Mouse (Mus musculus) fat pad, adult 2 months (tissue): ENCODE measurements around the gene Kctd20.
"Not testable (repeated sequence)": the region's sequence is repeated elsewhere in the genome, so short reads cannot be mapped to it uniquely, and the experiment has no call there.

Experiments
- DNase-seq: peaks from one replicate; pipeline ENCODE4 v3.0.0-alpha.2; 2011; ENCODE audit warnings: low read depth, low spot score; ENCODE audit errors: extremely low read depth

Gene Kctd20

DNA sequence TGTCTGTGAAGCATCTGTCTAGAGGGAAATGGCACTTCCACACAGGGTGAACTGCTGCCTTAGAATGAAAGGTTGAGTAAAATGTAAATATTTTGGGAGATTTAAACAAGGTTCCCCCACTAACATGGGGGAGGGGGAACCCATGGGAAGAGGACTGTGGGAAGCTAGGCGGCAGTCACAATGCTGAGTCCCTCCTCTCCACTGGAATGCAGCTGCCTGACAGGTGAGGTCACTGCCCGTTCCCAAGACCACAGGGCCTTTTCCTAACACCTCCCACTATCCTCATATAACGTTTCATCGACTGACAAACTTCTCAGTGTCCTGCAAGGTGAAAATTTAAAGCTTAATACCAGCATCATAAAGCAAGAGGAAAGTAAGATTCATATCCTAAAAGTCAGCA is 30.8 kb downstream of the Kctd20 start:
- no peak for DNase-seq

DNA sequence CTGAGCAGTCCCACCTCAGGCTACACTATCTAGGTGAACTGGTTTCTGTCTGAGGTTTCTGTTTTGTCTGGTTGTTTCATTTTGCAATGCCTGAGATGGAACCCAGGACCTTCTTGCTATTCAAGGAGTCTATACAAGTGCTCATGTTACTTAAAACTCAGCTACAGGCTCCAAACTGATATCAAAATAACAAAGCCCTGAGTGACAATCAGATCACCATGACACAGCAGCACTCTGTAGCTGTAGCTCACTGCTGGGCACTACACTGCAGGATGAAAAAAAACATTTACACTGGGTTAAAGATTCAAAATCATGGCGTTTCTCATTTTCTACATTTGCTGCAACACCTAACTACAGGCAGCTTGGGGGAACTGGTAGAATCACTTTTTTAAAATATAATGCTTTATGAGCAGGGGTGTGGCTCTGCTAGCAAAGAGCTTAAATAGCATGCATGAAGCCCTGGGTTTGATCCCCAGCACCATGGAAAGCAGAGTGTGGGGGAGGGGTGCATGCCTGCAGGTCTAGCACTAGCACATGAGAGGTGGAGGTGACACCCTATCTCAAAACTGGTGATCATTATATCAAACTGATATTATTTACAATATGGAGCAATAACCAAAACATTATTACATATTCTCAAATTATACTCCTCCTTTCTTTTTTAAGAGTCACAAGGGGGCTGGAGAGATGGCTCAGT is 33.1 kb downstream of the Kctd20 start:
- DNase-seq, result no peak

DNA sequence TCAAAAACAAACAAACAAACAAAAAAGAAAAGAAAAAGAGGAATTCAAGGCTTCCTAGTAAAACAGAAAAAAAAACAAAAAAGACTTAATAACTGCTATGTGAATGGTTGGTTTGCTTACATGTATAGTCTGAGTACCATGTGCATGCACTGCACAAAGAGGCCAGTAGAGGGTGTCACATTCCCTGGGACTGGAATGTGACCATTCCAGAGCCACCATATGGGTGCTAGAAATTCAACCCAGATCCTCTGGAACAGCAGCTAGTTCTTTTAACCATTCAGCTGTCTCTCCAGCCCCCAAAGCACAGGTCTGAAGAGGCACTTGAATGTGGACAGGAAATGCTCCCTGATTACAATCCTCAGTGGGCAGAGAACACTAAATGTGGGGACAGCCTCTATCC is 35.1 kb downstream of the Kctd20 start:
- DNase-seq, result no peak

DNA sequence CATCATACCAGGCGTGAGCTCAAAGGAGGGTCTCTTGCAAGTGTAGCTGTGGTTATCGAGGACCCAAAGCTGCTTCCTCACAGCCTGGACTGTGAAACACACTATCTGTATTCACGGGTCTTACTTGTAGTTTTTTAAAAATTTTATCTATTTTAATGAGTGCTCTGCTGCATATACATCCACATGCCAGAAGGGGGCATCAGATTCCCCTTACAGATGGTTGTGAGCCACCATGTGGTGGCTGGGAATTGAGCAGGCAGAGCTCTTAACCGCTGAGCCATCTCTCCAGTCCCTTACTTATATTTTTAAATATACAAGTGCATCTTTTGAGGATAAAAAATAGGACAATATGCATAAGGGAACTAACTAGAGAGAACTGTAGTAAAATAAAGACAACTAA is 36.0 kb downstream of the Kctd20 start:
- no peak for DNase-seq

DNA sequence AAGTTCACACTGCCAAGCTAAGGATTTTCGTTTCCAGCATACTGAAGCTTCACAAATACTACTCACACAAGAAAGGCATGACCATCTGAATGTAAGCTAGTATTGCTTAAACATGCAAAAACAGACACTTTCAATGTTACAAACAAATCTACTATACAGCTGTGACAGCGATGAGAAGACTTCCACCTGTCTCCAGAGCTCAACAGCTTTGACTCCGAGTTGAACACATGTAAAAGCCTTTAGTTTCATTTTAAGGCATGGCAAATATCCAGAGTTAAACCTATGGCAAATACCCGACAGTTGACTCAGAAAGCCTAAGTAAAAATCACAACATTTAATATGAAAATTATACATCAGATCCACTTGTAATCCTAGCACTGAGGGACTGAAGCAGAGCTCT is 36.5 kb downstream of the Kctd20 start:
- no peak for DNase-seq

DNA sequence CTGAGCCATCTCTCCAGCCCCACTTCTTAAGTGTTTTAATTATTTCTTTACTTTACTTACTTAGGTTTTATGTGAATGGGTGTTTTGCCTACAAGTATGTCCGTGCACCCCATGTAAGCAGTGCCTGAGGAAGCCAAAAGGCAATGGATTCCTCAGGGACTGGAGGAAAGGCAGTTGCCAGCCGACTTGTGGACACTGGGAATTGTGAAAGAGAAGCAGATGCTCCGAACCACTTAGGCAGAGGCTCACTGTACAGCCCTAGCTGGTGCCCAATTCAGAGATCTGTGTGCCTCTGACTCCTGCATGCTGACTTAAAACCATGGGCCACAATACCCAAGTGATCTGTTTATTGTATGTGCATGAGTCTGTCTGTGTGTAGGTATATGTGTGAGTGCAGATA is 37.2 kb downstream of the Kctd20 start:
- no peak for DNase-seq

DNA sequence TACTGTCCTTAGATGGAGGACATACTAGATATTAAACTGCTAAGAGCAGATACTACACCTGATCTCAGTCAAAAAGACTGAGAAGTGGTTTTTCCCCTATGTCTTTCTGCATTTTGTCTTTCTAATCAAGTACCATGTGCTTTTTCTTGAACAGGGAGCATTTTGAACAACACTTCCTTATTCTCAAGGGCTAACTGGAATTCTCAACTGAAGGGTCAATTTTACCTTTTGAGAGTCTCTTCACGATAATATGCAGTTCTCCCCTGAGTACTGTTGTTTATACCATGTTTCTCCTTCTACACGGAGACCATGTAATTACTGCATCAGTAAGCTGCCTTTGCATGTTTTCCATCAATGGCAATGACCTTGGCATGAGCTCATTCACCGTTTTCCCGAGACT is 38.3 kb downstream of the Kctd20 start:
- no peak for DNase-seq

DNA sequence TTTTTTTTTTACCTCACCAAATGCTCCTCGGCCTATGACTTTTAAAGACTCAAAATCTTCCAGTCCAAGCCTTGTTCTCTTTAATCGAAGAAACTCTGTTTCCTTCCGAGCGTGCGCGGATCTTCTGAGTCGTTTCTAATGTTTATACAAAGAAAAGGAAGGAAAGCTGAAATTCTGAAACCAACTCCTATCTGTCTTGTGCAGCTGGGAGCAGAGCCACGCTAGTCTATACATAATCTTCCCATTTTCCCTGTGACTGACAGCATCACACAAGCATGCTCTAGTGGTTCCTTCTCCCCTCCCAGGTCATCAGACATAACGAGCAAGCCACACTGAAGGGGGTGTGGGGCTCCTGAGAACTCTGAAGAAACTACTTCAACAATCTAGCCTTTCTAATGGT is 39.5 kb downstream of the Kctd20 start:
- no peak for DNase-seq

DNA sequence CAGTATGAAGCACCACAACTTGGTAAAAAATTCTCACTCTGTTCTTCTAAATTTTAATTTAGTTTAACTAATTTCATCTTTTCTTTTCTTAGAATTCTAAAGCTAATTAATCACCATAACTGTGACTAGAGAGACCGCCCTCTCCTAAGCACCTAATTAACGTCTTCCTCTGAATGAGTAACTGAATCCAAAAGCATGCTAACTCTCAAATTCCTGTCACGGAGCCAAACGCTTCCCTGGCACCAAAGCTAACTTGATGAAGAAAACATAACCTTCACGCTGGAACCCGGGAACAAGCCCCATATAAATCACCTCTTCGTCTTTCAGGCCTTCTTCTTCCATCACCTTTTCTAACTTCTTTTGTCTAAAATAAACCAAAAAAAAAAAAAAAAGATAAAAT is 40.4 kb downstream of the Kctd20 start:
- DNase-seq, result no peak

DNA sequence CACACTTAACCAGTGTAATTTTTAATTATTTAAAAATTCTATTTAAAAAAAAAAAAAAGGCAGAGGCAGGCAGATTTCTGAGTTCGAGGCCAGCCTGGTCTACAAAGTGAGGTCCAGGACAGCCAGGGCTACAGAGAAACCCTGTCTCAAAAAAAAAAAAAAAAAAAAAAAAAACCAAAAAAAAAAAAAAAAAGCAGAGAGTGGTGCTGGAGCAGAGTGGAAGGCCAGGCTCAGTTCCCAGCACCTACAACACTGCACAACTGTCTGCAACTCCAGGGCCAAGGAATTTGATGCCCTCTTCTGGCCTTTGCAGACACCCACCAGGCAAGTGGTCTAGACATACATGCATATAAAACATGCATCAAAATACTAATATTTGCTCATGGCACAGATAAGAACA is 41.3 kb downstream of the Kctd20 start:
- not testable (repeated sequence) for DNase-seq

DNA sequence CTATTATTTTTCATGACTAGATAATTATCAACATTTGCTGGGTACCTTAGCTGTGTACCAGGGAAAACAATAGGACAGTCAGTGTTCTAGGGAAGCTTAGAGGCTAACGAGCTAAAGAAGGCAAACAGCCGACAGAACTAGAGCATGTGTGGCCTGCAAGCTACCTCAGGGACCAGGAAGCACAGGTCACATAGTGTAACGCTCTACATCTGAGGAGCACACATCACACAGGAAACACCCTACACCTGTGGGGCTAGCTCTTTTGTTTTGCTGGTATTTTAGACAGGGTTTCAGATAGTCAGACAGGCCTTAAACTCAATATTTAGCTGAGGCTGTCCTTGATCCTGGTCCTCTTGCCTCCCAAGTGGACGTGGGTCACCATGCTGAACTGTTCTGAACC is 42.9 kb downstream of the Kctd20 start:
- no peak for DNase-seq

DNA sequence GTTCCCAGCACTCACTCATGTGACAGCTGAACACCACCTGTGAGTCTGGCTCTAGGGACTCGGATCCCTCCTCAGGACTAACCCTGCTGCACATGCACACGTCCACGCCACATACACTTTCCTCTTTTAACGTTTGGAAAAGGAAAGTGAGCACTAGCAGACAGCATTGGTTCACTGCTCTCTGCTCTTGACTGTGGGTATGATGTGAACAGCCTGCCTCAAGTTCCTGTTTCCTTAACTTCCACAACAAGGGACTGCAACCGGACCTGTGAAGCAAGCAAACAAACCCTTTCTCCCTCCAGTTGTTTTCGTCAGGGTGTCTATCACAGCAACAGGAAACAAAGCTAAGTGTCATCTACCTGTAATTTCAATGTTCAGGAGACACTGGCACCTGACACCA is 48.7 kb downstream of the Kctd20 start:
- no peak for DNase-seq

DNA sequence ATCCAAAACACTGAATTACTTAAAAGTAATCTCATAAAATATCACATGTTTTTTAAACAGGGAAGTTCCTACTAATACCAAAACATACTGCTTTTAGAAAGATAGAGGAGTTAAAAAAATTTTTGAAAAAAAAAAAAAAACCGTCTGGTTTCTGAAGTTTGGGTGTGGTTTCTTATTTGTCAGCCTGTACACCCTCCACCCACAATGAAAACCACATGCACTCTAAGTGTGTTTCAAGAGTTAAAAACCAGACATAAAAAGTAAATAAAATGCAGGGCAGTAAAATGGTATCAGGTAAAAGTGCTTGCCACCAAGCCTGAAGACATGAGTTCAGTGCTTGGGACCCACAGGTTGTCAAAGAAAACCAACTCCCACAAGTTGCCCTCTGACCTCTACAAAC is 52.0 kb downstream of the Kctd20 start:
- DNase-seq, result no peak

DNA sequence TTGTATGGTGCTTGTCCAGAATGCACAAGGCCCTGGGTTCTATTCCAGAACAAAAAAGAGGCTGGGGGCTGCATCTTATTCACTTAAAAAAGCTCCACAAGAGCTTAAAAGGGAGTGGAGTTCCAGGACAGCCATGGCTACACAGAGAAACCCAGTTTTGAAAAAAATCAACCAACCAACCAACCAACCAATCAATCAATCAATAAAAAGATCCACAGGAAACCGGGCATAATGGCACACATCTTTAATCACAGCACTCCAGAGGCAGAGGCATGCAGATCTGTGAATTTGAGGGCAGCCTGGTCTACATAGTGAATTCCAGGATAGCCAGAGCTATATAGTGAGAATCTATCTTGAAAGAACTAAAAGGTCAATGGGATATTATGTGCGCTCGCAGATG is 53.3 kb downstream of the Kctd20 start:
- no peak for DNase-seq

DNA sequence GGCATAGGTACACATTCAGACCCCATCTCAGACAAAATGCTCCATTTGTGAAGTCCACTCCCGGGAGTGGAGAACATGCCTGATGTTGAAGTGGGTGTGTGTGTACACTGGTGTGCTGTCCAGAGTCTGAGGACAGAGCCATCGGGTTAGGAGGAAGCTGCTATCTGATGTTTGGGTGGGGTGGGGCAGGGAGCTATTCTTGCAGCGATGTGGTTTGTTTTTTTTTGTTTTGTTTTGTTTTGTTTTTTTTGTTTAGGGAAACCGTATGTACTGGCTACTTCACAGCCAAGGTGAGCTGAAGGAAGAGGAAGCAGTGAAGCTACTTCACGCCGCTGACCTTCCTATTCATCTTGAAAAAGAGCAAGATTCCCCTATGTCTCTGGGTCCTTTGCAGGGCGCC is 55.1 kb downstream of the Kctd20 start:
- no peak for DNase-seq

DNA sequence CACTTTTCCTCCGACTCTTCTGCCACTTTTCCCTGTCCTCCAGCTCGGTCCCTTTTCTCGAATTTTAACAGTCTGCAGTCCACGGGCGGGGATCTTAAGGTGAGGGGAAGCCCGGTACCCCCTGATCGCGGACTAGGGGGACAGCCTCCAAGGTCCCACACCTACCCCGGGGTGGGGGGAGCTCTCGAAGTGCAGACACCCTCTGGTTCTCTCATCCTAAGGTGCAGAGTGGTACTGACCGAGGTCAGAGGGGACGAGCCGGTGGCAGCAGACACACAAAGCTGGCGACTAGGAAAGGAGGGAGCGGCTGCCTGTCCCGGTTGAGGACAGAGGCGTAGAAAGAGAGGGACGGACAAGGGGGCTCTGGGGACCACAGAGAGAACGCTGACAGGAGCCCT is 55.5 kb downstream of the Kctd20 start:
- no peak for DNase-seq

DNA sequence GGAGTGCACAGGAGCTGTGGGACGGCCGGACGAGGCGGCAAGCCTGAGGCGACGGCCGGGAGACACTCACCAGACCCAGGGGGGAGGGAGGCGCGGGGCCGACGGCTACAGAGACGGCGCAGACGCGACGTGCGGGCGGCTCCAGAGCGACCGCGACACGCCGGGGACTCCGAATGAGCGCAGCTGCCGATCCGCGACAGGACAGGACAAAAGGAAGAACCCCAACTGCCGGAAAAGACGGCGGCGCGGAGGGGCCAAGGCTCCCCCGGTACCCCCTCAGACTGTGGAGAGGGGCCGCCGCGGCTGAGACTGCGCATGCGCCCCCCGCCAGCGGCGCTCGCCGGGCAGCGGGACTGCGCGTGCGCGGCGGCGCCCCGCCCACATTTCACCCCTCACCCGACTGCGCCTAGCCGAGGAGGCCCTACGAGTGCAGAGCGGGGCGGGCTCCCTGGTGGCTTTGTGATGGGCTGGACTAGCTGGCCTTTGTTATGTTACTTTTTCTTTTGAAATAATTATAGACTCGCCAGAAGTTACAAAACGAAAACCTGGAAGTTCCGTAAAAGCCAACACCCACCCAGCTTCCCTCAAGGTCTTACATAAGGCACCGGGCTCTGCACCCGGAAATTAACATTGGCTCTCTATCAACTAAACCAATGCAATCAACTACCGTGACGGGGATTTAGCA is 56.0 kb downstream of the Kctd20 start, which contains the start of gene Stk38:
Gene Stk38 (minus strand): TSS at position 355 of the 685 bp plus-strand sequence.
- peak; percentile 69 for DNase-seq

DNA sequence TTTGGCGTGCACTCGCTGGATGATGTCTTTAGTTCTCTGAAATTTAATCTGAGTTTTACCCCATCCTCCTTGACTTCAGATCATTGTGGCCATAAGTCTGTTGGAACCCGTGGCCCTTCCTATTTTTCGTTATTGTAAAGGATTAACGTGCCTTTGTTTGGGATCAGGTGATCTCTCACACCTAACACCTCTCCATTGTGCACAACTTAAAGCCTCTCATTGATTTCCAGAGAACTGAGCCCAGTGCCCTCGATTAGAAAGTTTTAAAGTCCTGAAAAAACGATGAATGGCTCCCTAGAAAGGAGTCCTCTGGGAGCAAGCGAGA is 56.5 kb downstream of the Kctd20 start:
- no peak for DNase-seq

DNA sequence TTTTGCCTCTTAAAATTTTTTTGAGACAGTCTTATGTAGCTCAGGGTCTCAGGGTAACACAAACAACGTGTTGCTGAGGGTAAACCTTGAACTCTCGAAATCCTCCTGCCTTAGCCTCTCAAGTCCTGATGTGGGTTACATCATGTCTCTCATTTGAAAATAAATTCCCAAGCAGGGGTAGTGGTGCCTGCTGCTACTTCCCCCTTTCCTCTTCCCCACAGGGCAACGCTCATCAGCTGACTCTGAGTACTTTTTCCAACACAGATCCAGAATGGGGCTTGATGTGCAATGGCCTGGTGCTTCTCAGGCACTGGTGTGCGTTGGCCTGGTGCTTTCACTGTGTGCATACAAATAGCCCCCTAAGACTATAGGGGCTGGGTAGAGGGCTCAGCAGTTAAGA is 57.4 kb downstream of the Kctd20 start:
- DNase-seq, result no peak

DNA sequence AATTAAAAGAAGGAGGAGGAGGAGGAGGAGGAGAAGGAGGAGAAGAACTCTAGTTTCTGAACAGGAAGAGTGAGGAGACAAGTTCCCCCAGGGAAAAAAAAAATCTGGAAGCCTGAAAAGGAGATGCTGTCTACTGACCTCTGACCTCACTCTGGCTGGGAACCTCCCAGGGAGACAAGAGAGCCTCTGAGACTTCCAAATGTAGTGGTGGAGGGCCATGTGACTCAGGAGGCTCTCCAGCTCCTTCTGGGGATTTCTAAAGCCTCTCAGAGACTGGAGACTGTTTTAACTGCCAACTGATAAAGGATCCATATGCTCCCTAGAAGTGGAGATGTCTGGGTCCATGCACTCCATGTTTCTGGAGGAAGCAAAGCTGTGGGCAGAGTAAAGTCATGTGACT is 62.5 kb downstream of the Kctd20 start:
- no peak for DNase-seq

DNA sequence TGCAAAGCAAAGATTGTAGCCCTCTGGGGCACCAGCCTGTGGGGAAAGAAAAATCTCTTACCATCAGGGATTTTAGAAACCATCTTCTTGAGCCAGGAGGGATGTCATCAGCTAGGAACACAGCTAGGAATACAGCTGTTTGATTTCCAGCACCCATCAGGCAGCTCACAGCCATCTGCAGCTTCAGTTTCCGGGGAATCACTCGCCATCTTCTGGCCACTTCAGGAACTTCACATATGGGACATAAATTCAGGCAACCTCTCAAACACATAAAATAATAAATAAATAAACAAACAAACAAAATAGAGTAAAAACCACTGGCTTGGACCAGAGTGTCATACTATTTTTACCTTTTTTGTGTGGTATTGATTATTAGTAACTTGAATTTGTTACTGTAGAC is 63.9 kb downstream of the Kctd20 start:
- DNase-seq, result no peak

DNA sequence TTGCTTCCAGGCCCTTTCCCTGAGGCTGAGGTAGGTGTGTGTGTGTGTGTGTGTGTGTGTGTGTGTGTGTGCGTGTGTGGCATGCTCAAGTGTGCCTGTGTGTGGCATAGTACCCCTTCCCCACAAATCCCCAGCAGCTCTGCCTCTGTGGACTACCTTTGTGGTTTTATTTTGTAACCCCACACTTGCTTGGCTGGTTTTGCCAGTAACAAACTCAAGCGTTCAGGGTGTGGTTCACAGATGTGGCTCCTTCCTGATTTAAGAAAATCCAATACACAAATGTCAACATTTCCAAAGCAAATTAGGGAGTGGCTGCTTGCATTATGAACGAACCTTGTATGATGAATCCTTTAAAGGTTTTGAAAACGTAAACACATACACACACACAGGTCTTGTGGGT is 65.0 kb downstream of the Kctd20 start:
- DNase-seq, result no peak
